24 mouse cellular contexts compared by ENCODE assay signal in genomic region chr4:41065196-41065595, GRCm38 (mm10). TPM values are rescaled to one million over a fixed set of nuclear protein-coding genes. Genes with fewer than 3 reads are reported as not detected.
DNase-seq lines count a peak whose midpoint lies in the region; ATAC-seq and TF ChIP-seq lines count a peak whose summit lies in the region.
"Had no signal": no experiment of that assay in that cellular context is flagged by ENCODE, and none has a peak within 500 bp of the region (broad histone marks: within the 10 kb centered on the region; RNA-seq: fewer than 3 reads in every experiment).

No protein-coding gene starts in this region.

- no peak for TF ChIP-seq CTCF in stomach, postnatal 0 days (IDR thresholded peaks at IDR 0.05; ENCODE audit: low read depth)
- TF ChIP-seq CTCF in left cerebral cortex, adult 2 months (IDR thresholded peaks at IDR 0.05): no peak

- H3K4me2 ChIP-seq in limb, embryonic 15.5 days: no peak overlapping the region
- no peak overlapping the region for H3K4me2 ChIP-seq in embryonic facial prominence, embryonic 14.5 days (ENCODE audit: low read depth, low read length)
- no peak overlapping the region for H3K4me2 ChIP-seq in stomach, postnatal 0 days (replicated peaks; ENCODE audit: low read depth)
- H3K4me2 ChIP-seq: forebrain, embryonic 12.5 days; heart, embryonic 12.5 days; hindbrain, embryonic 14.5 days had no signal

- no peak for DNase-seq in limb, embryonic 10.5 days (ENCODE audit: low spot score)
- DNase-seq in urinary bladder, adult 18-20 months (ENCODE audit: low spot score in 2 of 2): peak; percentile 50 to 82
- no peak for DNase-seq in urinary bladder, adult 2 months (ENCODE audit: low spot score)
- no peak for DNase-seq in embryonic facial prominence, embryonic 14.5 days (ENCODE audit: low spot score)
- DNase-seq in stomach, postnatal 0 days (ENCODE audit: low spot score): no peak
- DNase-seq in left cerebral cortex, adult 2 months (ENCODE audit: extremely low spot score in 1 of 2, low spot score in 2 of 2): no peak
- no peak for DNase-seq in spleen, postnatal 14 days (ENCODE audit: low spot score in 2 of 2)
- DNase-seq: adrenal gland, adult 2 months; adrenal gland, postnatal 25 days; cerebellum, adult 18-20 months; cerebellum, adult 9-11 months; cerebellum, postnatal 36 days; gastrocnemius, postnatal 14 days had no signal

- no peak for ATAC-seq in limb, embryonic 15.5 days (ENCODE audit: insufficient number of reproducible peaks, low FRiP score, low TSS enrichment, low read depth)
- no peak for ATAC-seq in embryonic facial prominence, embryonic 14.5 days (ENCODE audit: low read depth)
- ATAC-seq in stomach, postnatal 0 days (ENCODE audit: low FRiP score, low TSS enrichment): no peak
- ATAC-seq: activated CD4-positive, CD25-positive, alpha-beta regulatory T cell, adult 4 months; forebrain, embryonic 16.5 days; Patski had no signal

- no peaks in the 10 kb centered on the region for H3K27me3 ChIP-seq in limb, embryonic 15.5 days
- H3K27me3 ChIP-seq in limb, embryonic 10.5 days (ENCODE audit: low read depth, poor library complexity, severe bottlenecking): no peaks in the 10 kb centered on the region; the same call in 1 of the 2 replicates
- H3K27me3 ChIP-seq in embryonic facial prominence, embryonic 14.5 days (replicated peaks; ENCODE audit: control insufficient read depth, insufficient read depth, low read length): no peaks in the 10 kb centered on the region
- no peaks in the 10 kb centered on the region for H3K27me3 ChIP-seq in stomach, postnatal 0 days (ENCODE audit: control insufficient read depth, insufficient read depth, low read length)
- H3K27me3 ChIP-seq: Patski had no signal

- no peaks in the 10 kb centered on the region for H3K9me3 ChIP-seq in limb, embryonic 15.5 days
- H3K9me3 ChIP-seq in limb, embryonic 10.5 days (replicated peaks): no peaks in the 10 kb centered on the region
- H3K9me3 ChIP-seq in embryonic facial prominence, embryonic 14.5 days (ENCODE audit: control insufficient read depth, low read length): no peaks in the 10 kb centered on the region
- no peaks in the 10 kb centered on the region for H3K9me3 ChIP-seq in stomach, postnatal 0 days (ENCODE audit: control insufficient read depth, low read length)
- H3K9me3 ChIP-seq: forebrain, embryonic 12.5 days; heart, embryonic 12.5 days; hindbrain, embryonic 10.5 days had no signal

- H3K9ac ChIP-seq in limb, embryonic 15.5 days: no peak overlapping the region
- H3K9ac ChIP-seq in embryonic facial prominence, embryonic 14.5 days (ENCODE audit: low read depth, low read length): no peak overlapping the region
- no peak overlapping the region for H3K9ac ChIP-seq in stomach, postnatal 0 days (ENCODE audit: low read length)
- H3K9ac ChIP-seq: forebrain, embryonic 12.5 days; heart, embryonic 12.5 days; hindbrain, embryonic 14.5 days had no signal

- H3K36me3 ChIP-seq in limb, embryonic 15.5 days: no peaks in the 10 kb centered on the region
- no peaks in the 10 kb centered on the region for H3K36me3 ChIP-seq in limb, embryonic 10.5 days
- no peaks in the 10 kb centered on the region for H3K36me3 ChIP-seq in embryonic facial prominence, embryonic 14.5 days (ENCODE audit: control insufficient read depth, insufficient read depth, low read length)
- no peaks in the 10 kb centered on the region for H3K36me3 ChIP-seq in stomach, postnatal 0 days (ENCODE audit: control insufficient read depth, insufficient read depth, low read length)
- H3K36me3 ChIP-seq: forebrain, embryonic 12.5 days; heart, embryonic 12.5 days; hindbrain, embryonic 10.5 days had no signal

- peak overlapping the region; percentile 39; the same call in 1 of the 2 replicates for H3K27ac ChIP-seq in limb, embryonic 15.5 days
- no peak overlapping the region for H3K27ac ChIP-seq in limb, embryonic 10.5 days
- H3K27ac ChIP-seq in embryonic facial prominence, embryonic 14.5 days (replicated peaks; ENCODE audit: low read depth, low read length): peak overlapping the region; percentile 28; the same call in 1 of the 2 replicates
- peak overlapping the region; percentile 40; the same call in 1 of the 2 replicates for H3K27ac ChIP-seq in stomach, postnatal 0 days (replicated peaks)
- H3K27ac ChIP-seq in left cerebral cortex, adult 2 months: no peak overlapping the region
- H3K27ac ChIP-seq: forebrain, embryonic 12.5 days; hindbrain, embryonic 10.5 days; hindbrain, embryonic 14.5 days had no signal

- intact Hi-C loops in left cerebral cortex, adult 2 months (cut with DNase I): no loop called here

- WGBS in limb, embryonic 15.5 days: 82% methylated on average over 4 of the region's 4 CpGs
- WGBS in limb, embryonic 10.5 days: 87% methylated on average over 4 of the region's 4 CpGs
- WGBS in embryonic facial prominence, embryonic 14.5 days: 82% methylated on average over 4 of the region's 4 CpGs
- WGBS in stomach, postnatal 0 days: 82% methylated on average over 4 of the region's 4 CpGs

- peaks cover 9% of the 10 kb centered on the region for H3K4me1 ChIP-seq in limb, embryonic 15.5 days
- H3K4me1 ChIP-seq in limb, embryonic 10.5 days: peaks cover 7% of the 10 kb centered on the region; the same call in 1 of the 2 replicates
- H3K4me1 ChIP-seq in embryonic facial prominence, embryonic 14.5 days (ENCODE audit: control insufficient read depth, insufficient read depth, low read length): peaks cover 6% of the 10 kb centered on the region; the same call in 1 of the 2 replicates
- H3K4me1 ChIP-seq in stomach, postnatal 0 days (replicated peaks; ENCODE audit: control insufficient read depth, insufficient read depth): no peaks in the 10 kb centered on the region
- H3K4me1 ChIP-seq: forebrain, embryonic 12.5 days had no signal

- TF ChIP-seq EP300 in stomach, postnatal 0 days (optimal IDR thresholded peaks at IDR 0.05): no peak

- H3K4me3 ChIP-seq in limb, embryonic 15.5 days: no peak overlapping the region
- no peak overlapping the region for H3K4me3 ChIP-seq in limb, embryonic 10.5 days
- H3K4me3 ChIP-seq in embryonic facial prominence, embryonic 14.5 days (ENCODE audit: low read depth, low read length): no peak overlapping the region
- H3K4me3 ChIP-seq in stomach, postnatal 0 days (ENCODE audit: low read depth, low read length): no peak overlapping the region
- no peak overlapping the region for H3K4me3 ChIP-seq in left cerebral cortex, adult 2 months
- H3K4me3 ChIP-seq: forebrain, embryonic 12.5 days; heart, embryonic 12.5 days; hindbrain, embryonic 10.5 days had no signal

RNA-seq across cellular contexts. Expression of gene Aqp7, which starts 17.3 kb away (rescaled TPM):
- 0.24 and 0.55 TPM in 2 replicates for polyA plus RNA-seq in limb, embryonic 15.5 days (2015; fragmentation: Nextera tagmentation; extraction: Ambion mirVana)
- polyA plus RNA-seq in limb, embryonic 10.5 days (2016; fragmentation: Nextera tagmentation; extraction: Ambion mirVana): 0.06 and 0.24 TPM in 2 replicates
- polyA plus RNA-seq in urinary bladder, adult 2 months (2012; rRNA removed): 1.6 and 2.4 TPM in 2 replicates
- 0.18 and 0.74 TPM in 2 replicates for polyA plus RNA-seq in embryonic facial prominence, embryonic 14.5 days (2014; fragmentation: Nextera tagmentation; extraction: Ambion mirVana)
- 0.39 and 0.47 TPM in 2 replicates for polyA plus RNA-seq in stomach, postnatal 0 days (2015; fragmentation: Nextera tagmentation; extraction: Ambion mirVana)
- not detected for total RNA-seq in left cerebral cortex, adult 2 months (2021)
- total RNA-seq: CH12.LX had no signal
- polyA plus RNA-seq: forebrain, embryonic 12.5 days; forebrain, embryonic 16.5 days; heart, embryonic 12.5 days; hindbrain, embryonic 10.5 days; hindbrain, embryonic 14.5 days had no signal

RNA-seq across cellular contexts. Expression of gene Aqp3, which starts 32.8 kb away (rescaled TPM):
- 82.8 and 104 TPM in 2 replicates for polyA plus RNA-seq in limb, embryonic 15.5 days (2015; fragmentation: Nextera tagmentation; extraction: Ambion mirVana)
- polyA plus RNA-seq in limb, embryonic 10.5 days (2016; fragmentation: Nextera tagmentation; extraction: Ambion mirVana): 3.9 and 4.4 TPM in 2 replicates
- 516 and 601 TPM in 2 replicates for polyA plus RNA-seq in urinary bladder, adult 2 months (2012; rRNA removed)
- polyA plus RNA-seq in embryonic facial prominence, embryonic 14.5 days (2014; fragmentation: Nextera tagmentation; extraction: Ambion mirVana): 18.4 and 20.4 TPM in 2 replicates
- 202 and 227 TPM in 2 replicates for polyA plus RNA-seq in stomach, postnatal 0 days (2015; fragmentation: Nextera tagmentation; extraction: Ambion mirVana)
- not detected for total RNA-seq in left cerebral cortex, adult 2 months (2021)
- total RNA-seq: adrenal gland, postnatal 25 days; CH12.LX; gastrocnemius, postnatal 14 days; heart, adult 8-10 months; heart, postnatal 25 days had no signal

RNA-seq across cellular contexts. Expression of gene Nol6, which starts 59.1 kb away (rescaled TPM):
- polyA plus RNA-seq in limb, embryonic 15.5 days (2015; fragmentation: Nextera tagmentation; extraction: Ambion mirVana): 26.5 and 27.1 TPM in 2 replicates
- 39.1 and 39.7 TPM in 2 replicates for polyA plus RNA-seq in limb, embryonic 10.5 days (2016; fragmentation: Nextera tagmentation; extraction: Ambion mirVana)
- polyA plus RNA-seq in urinary bladder, adult 2 months (2012; rRNA removed): 25.9 and 29.9 TPM in 2 replicates
- polyA plus RNA-seq in embryonic facial prominence, embryonic 14.5 days (2014; fragmentation: Nextera tagmentation; extraction: Ambion mirVana): 24.9 and 29.4 TPM in 2 replicates
- 9.5 and 10.9 TPM in 2 replicates for polyA plus RNA-seq in stomach, postnatal 0 days (2015; fragmentation: Nextera tagmentation; extraction: Ambion mirVana)
- 10 to 100 TPM; 91.4 to 97.4 TPM for total RNA-seq in left cerebral cortex, adult 2 months (2021)

Comparison
In these comparisons a context has a peak if more than half of its experiments do, and no peak if none do; other contexts are left out.
1. H3K27ac ChIP-seq: peak in limb, embryonic 15.5 days (single experiment), embryonic facial prominence, embryonic 14.5 days (single experiment) and stomach, postnatal 0 days (single experiment); none in limb, embryonic 10.5 days (single experiment) and left cerebral cortex, adult 2 months (single experiment).
2. DNase-seq: peak in urinary bladder, adult 18-20 months (2 of 2); none in limb, embryonic 10.5 days (single experiment), urinary bladder, adult 2 months (single experiment), embryonic facial prominence, embryonic 14.5 days (single experiment), stomach, postnatal 0 days (single experiment), left cerebral cortex, adult 2 months (0 of 2) and spleen, postnatal 14 days (0 of 2).